In the genomic region with DNA sequence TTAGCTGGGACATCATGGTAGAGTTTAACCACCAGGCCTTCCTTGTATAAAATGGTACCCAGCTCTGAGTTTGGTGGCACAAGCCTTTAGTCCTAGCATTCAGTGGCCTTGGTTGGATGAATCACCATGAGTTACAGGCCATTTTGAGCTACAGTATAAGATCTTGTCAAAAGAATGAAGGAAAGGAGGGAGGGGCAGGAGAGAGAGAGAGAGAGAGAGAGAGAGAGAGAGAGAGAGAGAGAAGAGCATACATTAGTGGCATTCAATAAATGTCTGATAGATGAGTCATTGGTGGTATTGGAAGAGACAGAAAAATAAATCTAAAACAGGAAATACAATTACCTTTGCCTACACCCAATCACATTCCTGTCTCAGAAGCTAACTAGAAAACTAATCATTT, we compare ENCODE assay signal across 17 mouse cellular contexts.
"Had no signal": no experiment of that assay in that cellular context is flagged by ENCODE, and none has a peak within 500 bp of the region (broad histone marks: within the 10 kb centered on the region; RNA-seq: fewer than 3 reads in every experiment).

No protein-coding gene starts in this region.

- H3K27me3 ChIP-seq: lung, embryonic 15.5 days; megakaryocyte, embryonic 14.5 days; midbrain, embryonic 13.5 days; midbrain, embryonic 15.5 days; neural tube, embryonic 12.5 days; stomach, embryonic 15.5 days had no signal

- H3K4me2 ChIP-seq: lung, embryonic 15.5 days; midbrain, embryonic 11.5 days; midbrain, embryonic 13.5 days; midbrain, embryonic 15.5 days; neural tube, embryonic 12.5 days; stomach, embryonic 15.5 days had no signal

- H3K4me1 ChIP-seq: lung, embryonic 15.5 days; midbrain, embryonic 13.5 days; midbrain, embryonic 15.5 days; neural tube, embryonic 12.5 days; stomach, embryonic 15.5 days had no signal

- H3K36me3 ChIP-seq: lung, embryonic 15.5 days; midbrain, embryonic 13.5 days; midbrain, embryonic 15.5 days; neural tube, embryonic 12.5 days; stomach, embryonic 15.5 days had no signal

- H3K27ac ChIP-seq: lung, embryonic 15.5 days; macrophage; midbrain, embryonic 13.5 days; midbrain, embryonic 15.5 days; neural tube, embryonic 12.5 days; stomach, embryonic 15.5 days; stomach, postnatal 0 days had no signal

- H3K9ac ChIP-seq: lung, embryonic 15.5 days; midbrain, embryonic 13.5 days; midbrain, embryonic 15.5 days; neural tube, embryonic 12.5 days; stomach, embryonic 15.5 days had no signal

- DNase-seq: lung, adult 2 months; lung, postnatal 14 days; lung, postnatal 36 days; right cerebral cortex, postnatal 14 days; thymus, adult 2 months; thymus, postnatal 25 days; thymus, postnatal 4 days had no signal

- ATAC-seq: lung, postnatal 0 days; midbrain, embryonic 13.5 days; midbrain, embryonic 15.5 days had no signal

- H3K9me3 ChIP-seq: lung, embryonic 15.5 days; midbrain, embryonic 13.5 days; midbrain, embryonic 15.5 days; neural tube, embryonic 12.5 days; stomach, embryonic 15.5 days had no signal

- H3K4me3 ChIP-seq: lung, embryonic 15.5 days; megakaryocyte, embryonic 14.5 days; midbrain, embryonic 13.5 days; midbrain, embryonic 15.5 days; neural tube, embryonic 12.5 days; stomach, embryonic 15.5 days had no signal
